Mouse (Mus musculus) erythroblast, embryonic 14.5 days (primary cell): ENCODE measurements around the gene 3100002H09Rik.

Source experiments
- GATA1 ChIP-seq: IDR thresholded peaks from 2 replicates; pipeline ENCODE4 v1.6.1; 2012; ENCODE audit warnings: low read length, inconsistent platforms, mixed read lengths
- TAL1 ChIP-seq: IDR thresholded peaks from 3 replicates; pipeline ENCODE4 v1.6.1; 2012; ENCODE audit warnings: low read length, inconsistent platforms, mixed read lengths

DNA sequence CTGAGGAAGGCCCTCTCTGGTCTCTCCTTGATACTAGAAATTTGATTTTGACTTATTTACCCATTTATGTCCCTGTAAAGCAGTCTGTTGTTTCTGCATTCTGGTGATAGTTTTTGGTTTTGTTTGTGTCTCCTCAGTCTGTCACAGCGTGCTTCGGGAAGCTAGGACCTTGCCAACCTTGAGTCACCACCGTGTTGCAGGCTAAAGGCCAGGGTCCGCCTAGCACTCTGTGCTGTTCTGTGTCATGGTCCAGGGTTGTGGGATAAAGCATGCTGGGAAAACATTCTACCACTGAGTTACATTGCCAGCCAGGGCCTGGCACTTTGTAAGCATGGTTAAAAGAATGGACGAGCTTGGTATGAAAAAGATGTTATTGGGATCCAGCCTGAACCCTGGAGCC, 12.0 kb upstream of the 3100002H09Rik start:
- TF ChIP-seq TAL1 (no peak), GATA1 (no peak)
